Mouse (Mus musculus): ENCODE results near the gene Epgn.

Epgn gene

DNA sequence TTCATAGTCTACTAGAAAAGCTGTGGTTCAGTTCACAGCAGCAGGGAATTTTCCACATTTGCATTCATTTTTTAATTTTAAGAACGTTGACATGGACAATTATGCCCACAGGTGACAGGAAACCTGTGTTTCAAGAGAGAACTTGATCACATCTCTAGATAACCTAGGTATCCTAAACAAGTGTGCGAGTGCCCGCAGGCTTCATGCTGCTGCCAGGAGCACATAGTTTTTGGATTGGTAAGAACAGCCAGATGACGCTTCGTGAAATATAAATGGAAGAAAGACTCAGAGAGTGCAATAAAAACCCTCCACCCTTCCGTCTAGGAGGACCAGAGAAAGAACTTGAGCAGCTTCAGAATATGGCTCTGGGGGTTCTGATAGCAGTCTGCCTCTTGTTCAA lies at the start of gene Epgn:
TSS of gene Epgn (plus strand) at position 301 of the 400 bp plus-strand sequence.
- DNase-seq (ENCODE audit: low spot score), result no peak

DNA sequence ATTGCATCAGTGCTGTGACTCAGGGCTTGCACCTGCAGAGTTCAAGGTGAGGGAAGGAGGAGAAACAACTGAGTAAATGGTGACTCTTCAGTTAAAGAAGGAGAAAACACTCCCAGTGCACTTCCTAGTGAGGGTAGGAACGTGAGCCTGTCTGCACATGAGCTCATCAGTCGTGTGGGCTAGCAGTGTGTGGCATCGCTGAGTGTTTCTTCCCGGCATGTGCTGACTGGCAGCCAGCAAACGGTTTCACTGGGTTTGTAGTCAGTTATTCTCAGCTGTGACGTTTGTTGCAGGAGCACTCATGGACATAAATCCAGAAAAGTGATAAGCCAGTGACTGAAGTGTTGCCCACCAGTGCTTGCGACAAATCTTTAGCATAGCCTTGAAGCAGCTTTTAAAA lies 47.0 kb upstream of the Epgn start:
- DNase-seq (ENCODE audit: low spot score), result no peak

DNA sequence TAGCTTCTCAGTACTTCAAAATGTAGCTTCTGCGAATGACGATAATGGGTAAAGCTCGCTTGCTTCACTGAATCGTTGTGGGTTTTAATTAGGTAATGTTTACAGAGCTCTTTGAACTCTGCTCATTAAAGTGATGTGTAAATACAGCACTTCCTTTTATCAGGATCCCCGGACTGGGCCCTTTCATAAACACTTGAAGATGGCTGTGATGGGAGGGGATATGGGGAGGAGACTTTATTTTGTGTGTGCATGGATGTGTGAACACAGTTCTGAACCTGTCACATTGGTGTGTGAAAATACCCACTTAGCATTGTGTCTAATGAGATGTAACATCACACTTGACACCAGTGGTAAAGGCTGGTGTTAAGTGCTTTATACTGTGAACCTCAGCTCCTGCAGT lies 39.7 kb upstream of the Epgn start:
- DNase-seq (ENCODE audit: low spot score), result peak; percentile 69

DNA sequence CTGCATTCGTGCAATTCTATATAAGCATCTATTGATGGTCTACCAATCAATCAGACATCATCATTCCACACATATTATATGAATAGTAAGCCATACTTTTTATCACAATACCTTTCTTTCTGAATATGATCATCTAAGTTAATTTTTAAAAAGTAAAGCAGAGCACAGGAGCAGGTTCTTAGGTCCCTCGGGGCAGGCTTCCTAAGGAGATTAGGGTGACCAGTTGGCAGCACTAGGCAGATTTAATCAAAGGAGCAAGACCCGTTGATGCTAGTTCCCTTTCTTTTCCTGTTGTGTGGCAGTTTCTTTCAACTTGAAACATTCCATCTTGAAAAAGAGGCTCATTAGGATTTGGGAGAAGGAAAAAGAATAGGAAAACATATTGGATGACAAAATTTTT lies 39.1 kb upstream of the Epgn start:
- DNase-seq (ENCODE audit: low spot score), result no peak

DNA sequence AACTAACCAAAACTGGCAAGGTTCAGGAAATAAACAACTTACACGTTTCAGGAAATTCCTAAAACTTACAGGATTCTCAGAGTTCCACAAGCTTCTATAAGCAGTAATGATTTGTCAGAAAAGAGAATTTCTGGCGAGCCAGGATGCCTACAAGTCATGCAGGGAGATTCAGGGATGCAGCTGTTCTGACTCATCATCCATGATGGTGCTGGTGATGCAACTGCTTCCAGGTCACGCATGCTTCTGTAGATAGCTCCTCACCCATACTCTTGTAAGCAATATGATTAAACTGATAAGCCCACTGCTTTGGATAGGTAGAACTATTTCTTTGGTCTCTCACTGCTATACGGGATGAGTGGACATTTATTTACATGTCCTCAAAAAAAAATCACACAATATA lies 38.7 kb upstream of the Epgn start:
- no peak for DNase-seq (ENCODE audit: low spot score)

DNA sequence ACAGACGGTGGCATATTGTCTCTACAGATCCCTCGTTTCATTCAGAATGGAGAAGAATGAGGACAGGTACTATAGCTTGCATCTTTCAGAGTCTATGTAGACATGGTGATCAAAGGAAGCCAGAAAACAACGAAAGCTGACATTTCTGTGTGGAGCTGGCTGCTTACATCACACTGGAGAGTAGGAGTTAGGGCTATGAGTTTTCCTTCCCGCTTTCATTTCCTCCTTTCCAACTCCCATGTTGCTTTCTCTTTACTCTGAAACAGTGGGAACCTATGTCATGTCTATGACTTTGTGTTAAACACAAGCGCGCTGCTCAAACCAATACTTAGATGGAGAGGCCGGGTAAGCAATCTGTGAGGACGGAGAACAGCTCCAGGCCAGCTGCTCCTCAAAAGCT lies 27.3 kb upstream of the Epgn start:
- no peak for DNase-seq (ENCODE audit: low spot score)

DNA sequence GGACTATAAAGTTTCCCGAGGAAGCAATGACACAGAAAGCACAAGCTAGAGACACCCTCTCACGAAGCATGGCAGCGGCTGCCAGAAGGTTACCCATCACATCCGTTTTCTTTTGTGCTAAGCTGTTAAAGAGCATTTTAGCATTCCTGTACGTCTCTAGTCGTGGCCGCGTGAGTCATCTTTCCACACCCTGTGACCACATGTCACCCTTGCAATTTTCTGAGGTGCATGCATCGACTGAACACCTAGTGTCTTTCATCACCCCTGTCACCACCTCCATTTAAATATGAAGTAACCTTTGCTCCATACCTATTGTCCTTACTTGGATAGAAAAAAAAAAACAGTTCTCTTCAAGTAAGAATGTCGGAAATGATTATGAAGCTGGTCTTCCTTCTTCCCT lies 12.0 kb upstream of the Epgn start:
- DNase-seq (ENCODE audit: low spot score), result no peak

DNA sequence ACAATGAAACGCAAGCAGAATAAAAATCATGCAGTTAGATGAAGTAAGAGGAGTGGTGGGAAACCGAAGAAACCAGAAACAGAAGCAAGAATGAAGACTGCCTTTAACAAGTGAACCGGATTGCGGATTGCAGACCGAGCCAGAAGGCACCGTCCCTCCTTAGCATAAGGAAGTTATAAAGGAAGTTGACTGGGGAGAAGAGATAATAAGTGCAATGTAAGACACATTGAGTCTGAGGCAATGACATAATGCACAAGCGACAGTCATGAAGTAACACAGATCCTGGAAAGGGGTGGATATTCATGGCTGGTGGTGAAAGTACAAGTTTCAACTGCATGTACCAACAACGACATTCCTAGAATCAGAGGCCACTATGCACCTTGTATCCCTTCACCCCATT lies 4.2 kb upstream of the Epgn start:
- DNase-seq (ENCODE audit: low spot score), result no peak

DNA sequence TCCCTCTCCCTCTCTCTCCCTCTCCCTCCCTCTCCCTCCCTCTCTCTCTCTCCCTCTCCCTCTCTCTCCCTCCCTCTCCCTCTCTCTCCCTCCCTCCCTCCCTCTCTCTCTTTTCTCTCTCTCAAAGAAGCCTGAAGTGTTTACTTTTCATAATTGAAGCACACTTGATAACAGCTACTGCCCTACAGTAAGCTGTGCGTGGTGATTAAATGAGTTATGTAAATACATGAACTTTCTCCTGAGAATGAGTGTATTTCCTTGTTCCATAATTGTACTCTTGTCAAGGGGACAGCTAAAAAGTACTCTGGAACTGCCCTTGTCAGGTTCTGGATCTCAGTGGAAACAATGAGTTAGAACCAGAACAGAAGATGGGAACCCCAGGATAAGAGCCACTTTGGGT lies 576 bp downstream of the Epgn start:
- no peak for DNase-seq (ENCODE audit: low spot score)

DNA sequence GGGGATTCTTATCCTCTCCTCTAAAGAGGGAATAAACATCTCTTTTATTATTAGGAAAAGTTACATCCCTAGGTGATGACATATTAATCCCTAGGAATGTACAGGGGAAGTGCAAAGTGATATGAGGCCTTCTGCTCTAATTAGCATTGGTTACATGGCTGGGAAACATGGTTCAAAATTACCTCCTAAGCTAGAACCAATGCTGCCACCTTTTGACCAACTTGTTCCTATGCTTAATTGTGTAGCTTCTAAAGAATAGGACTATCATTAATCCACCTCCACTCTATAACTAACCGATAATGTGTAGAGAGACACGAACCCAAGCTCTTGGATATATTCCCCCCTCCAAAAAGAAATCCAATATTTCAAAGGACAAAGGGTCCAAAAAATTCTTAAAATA lies 3.4 kb downstream of the Epgn start:
- DNase-seq (ENCODE audit: low spot score), result no peak

DNA sequence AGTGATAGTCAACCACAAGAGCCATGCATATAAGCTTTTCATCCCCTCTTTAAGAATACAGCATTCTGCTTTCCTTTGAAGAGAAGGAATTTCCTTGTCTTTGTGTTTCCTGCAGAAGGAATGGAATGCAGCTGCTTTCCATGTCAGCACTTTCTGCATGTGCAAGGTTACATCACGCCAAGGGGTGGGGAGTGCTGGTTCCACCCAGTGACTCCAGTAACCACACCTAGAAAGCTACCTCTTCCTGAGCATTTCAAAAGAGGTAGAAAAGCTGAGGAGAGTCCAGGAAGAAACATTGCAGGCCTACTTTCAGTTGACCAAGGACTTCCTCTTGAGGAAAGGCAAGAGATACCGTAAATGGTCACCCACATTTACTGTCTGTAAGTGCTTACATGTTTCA lies 8.1 kb downstream of the Epgn start:
- no peak for DNase-seq (ENCODE audit: low spot score)

DNA sequence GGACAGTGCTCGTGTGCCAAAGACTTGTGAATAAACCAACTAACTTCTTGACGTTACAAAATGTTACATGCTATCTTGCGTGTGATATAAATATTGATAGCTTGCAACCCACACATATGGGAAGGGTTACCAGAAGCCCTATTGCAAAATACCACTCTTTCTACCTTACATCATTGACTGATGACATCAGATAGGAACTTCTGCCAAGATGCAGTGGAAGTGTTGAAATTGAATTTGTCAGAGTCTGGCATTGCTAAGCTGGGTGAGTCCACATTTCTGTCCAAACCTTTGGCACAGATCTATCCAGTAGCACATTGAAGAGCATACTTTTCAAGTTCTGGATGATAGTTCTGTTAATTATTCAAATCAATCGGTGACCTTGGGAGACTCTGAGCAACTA lies 9.4 kb downstream of the Epgn start:
- DNase-seq (ENCODE audit: low spot score), result no peak

DNA sequence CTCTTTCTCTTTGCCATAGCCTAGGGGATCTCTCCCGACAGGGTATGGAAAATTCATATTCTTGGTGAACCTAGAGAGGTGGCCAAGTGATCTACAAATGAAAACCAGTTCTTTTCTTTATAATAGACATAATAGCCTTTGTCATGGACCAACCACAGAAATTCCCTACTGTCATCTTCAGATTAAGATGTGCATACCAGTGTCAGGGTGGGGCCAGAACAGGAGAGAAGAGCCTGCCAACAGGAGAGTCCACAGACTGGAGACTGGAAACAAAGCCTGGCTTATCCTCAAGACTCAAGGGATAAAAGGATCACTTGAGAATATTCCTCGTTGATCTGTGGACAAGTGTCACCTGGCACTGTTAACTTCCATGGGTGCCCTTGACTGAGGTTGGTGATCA lies 10.5 kb downstream of the Epgn start:
- no peak for DNase-seq (ENCODE audit: low spot score)

DNA sequence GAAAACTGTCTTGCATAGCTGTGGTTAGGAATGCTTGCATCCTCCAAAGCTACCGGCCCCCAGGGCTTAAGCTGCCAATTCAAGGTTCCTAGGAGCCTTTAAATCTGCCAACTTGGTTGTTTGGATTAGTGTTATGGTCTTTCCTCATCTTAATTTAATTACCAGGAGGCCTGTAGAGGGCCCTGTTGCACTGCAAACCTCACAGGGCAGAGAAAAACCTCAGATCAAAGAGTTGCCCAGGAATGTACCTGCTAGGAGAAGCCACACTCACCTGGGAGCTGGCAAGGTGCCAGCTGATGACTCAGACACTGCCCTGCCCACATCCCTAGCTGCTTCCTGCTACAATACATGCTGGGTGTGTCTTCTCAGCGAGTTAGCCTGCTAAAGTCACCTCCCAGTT lies 11.3 kb downstream of the Epgn start:
- no peak for DNase-seq (ENCODE audit: low spot score)

DNA sequence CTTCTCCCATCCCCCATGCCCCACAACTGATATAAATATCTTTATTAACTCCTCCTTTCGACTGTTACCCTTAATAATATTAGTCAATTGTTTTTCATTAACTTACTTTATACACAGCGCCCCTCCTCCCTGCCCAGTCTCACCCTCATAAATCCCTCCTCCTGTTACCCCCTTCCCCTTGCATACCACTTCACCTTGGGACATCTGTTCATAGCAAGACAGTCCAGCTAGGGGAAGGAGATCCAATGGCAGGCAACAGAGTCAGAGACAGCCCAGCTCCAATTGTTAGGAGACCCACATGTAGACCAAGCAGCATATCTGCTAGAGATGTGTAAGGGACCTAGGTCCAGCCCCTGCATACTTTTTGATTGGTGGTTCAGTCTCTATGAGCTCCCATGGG lies 11.7 kb downstream of the Epgn start:
- DNase-seq (ENCODE audit: low spot score), result no peak

DNA sequence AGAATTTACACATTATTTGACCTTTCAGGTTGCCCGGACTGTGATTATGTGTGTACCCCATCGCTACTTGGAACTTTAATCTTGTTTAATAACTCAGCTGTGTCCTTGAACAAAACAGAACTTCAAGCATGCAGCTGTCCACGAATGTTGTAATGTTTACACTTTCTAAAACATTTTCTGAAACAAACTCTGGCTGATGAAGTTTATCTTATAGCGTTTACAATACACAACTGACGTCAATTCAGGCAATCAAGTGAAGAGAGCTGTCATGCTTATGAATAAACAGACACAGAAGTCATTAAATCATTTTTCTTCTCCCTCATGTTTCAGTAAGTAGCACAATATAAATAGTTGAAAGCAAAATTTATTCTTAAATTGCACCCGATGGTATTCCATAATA lies 20.7 kb downstream of the Epgn start:
- no peak for DNase-seq (ENCODE audit: low spot score)

DNA sequence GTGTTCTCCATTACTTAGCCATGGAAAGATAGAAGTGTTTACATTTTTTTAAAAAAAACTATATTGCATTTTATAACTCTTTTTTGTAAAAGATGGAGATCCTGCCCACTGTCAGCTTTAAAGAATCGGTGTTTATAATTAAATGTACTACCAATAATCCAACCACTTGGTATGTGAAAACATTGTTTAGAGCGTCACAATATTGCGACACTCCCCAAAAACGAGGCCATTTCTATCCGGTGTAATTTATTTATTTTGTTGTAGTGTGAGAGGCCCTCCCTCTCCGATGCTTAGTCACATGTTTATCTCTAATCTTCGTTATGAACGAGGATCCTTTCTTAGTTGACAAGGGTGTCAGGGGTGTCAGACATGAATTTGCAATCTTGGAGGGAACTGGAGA lies 21.1 kb downstream of the Epgn start:
- no peak for DNase-seq (ENCODE audit: low spot score)

DNA sequence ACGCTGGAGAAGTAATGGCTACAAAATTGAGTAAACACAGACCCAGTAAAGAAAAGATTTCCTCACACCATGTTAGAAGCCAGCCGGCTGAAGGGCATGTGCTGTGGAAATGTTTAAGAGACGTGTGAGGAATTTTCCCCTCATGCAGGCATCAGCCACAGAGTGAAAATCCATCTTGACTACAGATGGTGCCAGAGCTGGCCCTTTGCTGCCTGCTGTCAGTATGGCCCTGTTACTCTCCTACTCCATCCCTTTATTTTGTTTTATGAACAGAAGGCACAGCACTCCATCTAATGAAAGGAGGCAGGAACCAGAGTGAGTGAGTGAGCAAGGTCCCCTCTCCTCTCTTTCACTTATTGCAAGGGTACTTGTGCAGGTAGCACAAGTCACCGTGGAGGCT lies 45.1 kb downstream of the Epgn start:
- DNase-seq (ENCODE audit: low spot score), result no peak

DNA sequence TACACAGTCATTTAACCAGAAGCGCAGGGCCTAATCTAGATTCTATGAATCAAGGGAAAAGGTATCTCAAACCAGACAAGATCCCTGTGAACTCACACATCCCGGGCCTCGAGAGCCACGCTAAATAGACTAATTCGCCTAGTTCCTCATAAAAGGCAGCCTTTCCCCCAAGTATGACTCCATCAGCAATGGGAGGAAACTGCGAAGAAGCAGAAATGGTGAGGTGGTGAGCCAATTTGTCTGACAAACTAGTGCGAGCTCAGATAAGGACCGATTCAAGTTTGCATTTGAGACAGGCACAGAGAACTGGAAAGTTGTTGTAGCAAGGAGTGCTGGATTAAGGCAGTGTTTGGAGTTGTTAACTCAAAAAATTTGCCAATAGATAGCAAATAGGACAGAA lies 46.4 kb downstream of the Epgn start:
- DNase-seq (ENCODE audit: low spot score), result no peak

DNA sequence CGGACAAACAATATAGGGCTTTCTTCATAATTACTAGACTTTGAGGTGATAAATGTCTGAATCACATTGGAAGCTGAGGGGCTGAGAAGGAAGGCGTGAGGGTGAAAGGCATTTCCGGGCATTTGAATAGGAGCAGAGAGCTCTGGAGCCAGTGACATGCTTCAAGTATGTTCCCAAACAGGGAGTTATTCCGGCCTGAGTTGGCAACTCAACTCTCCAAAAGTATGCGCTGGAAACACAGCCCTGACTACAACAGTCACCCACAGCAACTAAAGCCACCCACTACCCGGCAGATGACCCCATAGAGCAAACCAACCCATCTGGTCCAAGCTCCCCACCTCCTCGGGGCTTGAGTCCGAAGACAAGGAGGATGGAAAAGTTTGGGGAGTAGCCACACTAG lies 46.8 kb downstream of the Epgn start:
- DNase-seq (ENCODE audit: low spot score), result peak; percentile 4

DNA sequence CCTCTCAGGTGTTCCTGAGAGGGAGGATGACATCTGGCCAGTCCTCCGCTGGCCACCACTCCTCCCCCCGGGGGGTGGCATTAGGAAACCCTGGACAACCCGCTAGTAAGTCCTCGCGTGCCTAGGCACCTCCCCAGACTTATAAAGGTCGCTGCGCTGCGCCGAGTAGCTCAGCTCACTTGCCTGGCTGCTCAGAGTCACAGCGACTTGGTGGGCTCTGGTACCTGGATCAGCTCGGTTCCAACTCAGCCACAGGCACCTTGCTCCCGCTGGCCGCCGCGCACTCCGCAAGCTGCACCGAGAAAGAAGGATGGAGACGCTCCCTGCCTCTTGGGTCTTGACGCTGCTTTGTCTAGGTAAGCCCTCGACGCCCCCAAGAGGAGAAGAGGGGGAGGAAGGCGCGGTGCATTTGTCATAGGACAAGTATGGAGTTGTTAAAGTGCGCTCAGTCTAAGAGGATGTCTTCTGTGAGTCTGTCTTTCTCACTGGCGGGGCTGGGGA lies 47.2 kb downstream of the Epgn start, which contains the start of gene Ereg:
TSS of gene Ereg (plus strand) at position 173 of the 501 bp plus-strand sequence.
- peak; percentile 57 for DNase-seq (ENCODE audit: low spot score)

DNA sequence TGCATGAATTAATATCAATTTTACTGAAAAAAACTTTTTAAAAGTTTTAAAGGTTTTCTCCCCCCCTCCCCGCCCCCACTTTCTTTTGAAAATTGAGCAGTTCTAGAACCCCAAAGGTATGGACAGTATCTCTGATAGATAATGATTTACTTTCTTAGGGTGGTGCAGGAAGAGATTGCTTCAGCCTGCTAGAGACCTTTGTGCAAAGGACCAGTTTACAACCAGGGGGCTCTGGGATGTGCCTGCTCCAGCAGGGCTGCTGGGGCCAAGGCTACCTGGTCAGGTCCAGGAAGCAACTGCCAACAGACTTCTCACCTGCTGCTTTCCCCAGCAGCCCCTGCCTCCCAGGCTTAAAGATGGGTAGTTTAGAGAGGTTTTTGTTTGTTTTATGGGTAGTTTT lies 47.8 kb downstream of the Epgn start:
- DNase-seq (ENCODE audit: low spot score), result no peak

DNA sequence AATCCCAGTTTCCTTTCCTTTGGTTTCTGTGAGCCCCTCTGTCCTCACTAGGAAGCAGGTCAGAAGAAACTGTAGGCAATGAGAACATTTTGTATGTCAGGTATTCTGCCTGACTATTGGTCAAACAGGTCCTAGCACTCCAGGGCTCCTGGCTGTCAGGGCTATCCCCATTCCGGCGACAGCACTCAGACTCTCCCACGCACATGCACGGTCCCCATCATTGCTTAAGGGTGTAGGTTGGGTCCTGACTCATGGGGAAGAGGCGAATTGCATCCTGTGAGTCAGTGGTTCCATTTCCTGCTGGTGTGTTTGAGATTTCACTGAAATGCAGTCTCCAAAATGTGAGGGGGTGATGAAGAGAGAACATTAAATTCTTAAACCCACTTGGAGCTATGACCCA lies 55.8 kb downstream of the Epgn start:
- no peak for DNase-seq (ENCODE audit: low spot score)

Data from retina, embryonic 14.5 days (tissue).